Mouse (Mus musculus): ENCODE results near the gene D17H6S53E.
A peak's percentile ranks its signal among the peaks of the same experiment; 100 is the strongest.

Gene D17H6S53E

GRCm38 (mm10) chr17:35128996-35129395, 2.8 kb downstream of the D17H6S53E start:
- no peak for ATAC-seq (ENCODE audit: insufficient number of reproducible peaks, low FRiP score, low TSS enrichment)

- no peak for ATAC-seq (ENCODE audit: insufficient number of reproducible peaks, low FRiP score, low TSS enrichment)
Measured at GRCm38 (mm10) chr17:35131038-35131437, 4.9 kb downstream of the D17H6S53E start.

GRCm38 (mm10) chr17:35131500-35132173, 5.5 kb downstream of the D17H6S53E start, which contains the start of gene Apom:
Gene Apom, minus strand, starts transcription at chr17:35132050.
- no peak for ATAC-seq (ENCODE audit: insufficient number of reproducible peaks, low FRiP score, low TSS enrichment)

- ATAC-seq (ENCODE audit: insufficient number of reproducible peaks, low FRiP score, low TSS enrichment), result no peak
Measured at GRCm38 (mm10) chr17:35132174-35132560, 6.0 kb downstream of the D17H6S53E start.

- no peak for ATAC-seq (ENCODE audit: insufficient number of reproducible peaks, low FRiP score, low TSS enrichment)
Measured at GRCm38 (mm10) chr17:35133517-35133916, 7.3 kb downstream of the D17H6S53E start.

- ATAC-seq (ENCODE audit: insufficient number of reproducible peaks, low FRiP score, low TSS enrichment), result peak; percentile 89
Measured at GRCm38 (mm10) chr17:35134801-35135590, 8.8 kb downstream of the D17H6S53E start, which contains the start of gene Bag6. Gene Bag6, plus strand, starts transcription at chr17:35135178.

- ATAC-seq (ENCODE audit: insufficient number of reproducible peaks, low FRiP score, low TSS enrichment), result peak; percentile 37; the same call in 1 of the 2 replicates
Measured at GRCm38 (mm10) chr17:35135591-35136320, 9.6 kb downstream of the D17H6S53E start.

GRCm38 (mm10) chr17:35139269-35139668, 13.1 kb downstream of the D17H6S53E start:
- ATAC-seq (ENCODE audit: insufficient number of reproducible peaks, low FRiP score, low TSS enrichment), result no peak

GRCm38 (mm10) chr17:35140490-35140996, 14.4 kb downstream of the D17H6S53E start:
- no peak for ATAC-seq (ENCODE audit: insufficient number of reproducible peaks, low FRiP score, low TSS enrichment)

GRCm38 (mm10) chr17:35141971-35142370, 15.8 kb downstream of the D17H6S53E start:
- ATAC-seq (ENCODE audit: insufficient number of reproducible peaks, low FRiP score, low TSS enrichment), result no peak

- no peak for ATAC-seq (ENCODE audit: insufficient number of reproducible peaks, low FRiP score, low TSS enrichment)
Measured at GRCm38 (mm10) chr17:35146139-35146538, 20.0 kb downstream of the D17H6S53E start.

- no peak for ATAC-seq (ENCODE audit: insufficient number of reproducible peaks, low FRiP score, low TSS enrichment)
Measured at GRCm38 (mm10) chr17:35147348-35147747, 21.2 kb downstream of the D17H6S53E start.

- no peak for ATAC-seq (ENCODE audit: insufficient number of reproducible peaks, low FRiP score, low TSS enrichment)
Measured at GRCm38 (mm10) chr17:35147922-35148639, 21.9 kb downstream of the D17H6S53E start.

GRCm38 (mm10) chr17:35152121-35152520, 25.9 kb downstream of the D17H6S53E start:
- ATAC-seq (ENCODE audit: insufficient number of reproducible peaks, low FRiP score, low TSS enrichment), result no peak

GRCm38 (mm10) chr17:35153077-35153476, 26.9 kb downstream of the D17H6S53E start:
- no peak for ATAC-seq (ENCODE audit: insufficient number of reproducible peaks, low FRiP score, low TSS enrichment)

- no peak for ATAC-seq (ENCODE audit: insufficient number of reproducible peaks, low FRiP score, low TSS enrichment)
Measured at GRCm38 (mm10) chr17:35153931-35154330, 27.8 kb downstream of the D17H6S53E start.

- ATAC-seq (ENCODE audit: insufficient number of reproducible peaks, low FRiP score, low TSS enrichment), result no peak
Measured at GRCm38 (mm10) chr17:35154616-35155015, 28.4 kb downstream of the D17H6S53E start.

GRCm38 (mm10) chr17:35155451-35155850, 29.3 kb downstream of the D17H6S53E start:
- ATAC-seq (ENCODE audit: insufficient number of reproducible peaks, low FRiP score, low TSS enrichment), result no peak

- ATAC-seq (ENCODE audit: insufficient number of reproducible peaks, low FRiP score, low TSS enrichment), result no peak
Measured at GRCm38 (mm10) chr17:35156461-35157200, 30.5 kb downstream of the D17H6S53E start.

Data from cerebellum, adult (tissue).